Mouse (Mus musculus) embryonic facial prominence, embryonic 11.5 days (tissue): ENCODE measurements at regions not wholly inside any gene's neighbourhood (a gene's known extent, or its start where the extent isn't known, plus 50 kb on each side); places are given as distances from the start of the nearest gene placed in this dataset.

Source experiments
- ATAC-seq: fragments of 200-750 bp; cut with Nextera tagmentation; replicated peaks from 2 replicates; pipeline ENCODE4 v1.8.0; 2017; ENCODE audit warnings: low read depth; ENCODE audit not compliant: insufficient number of reproducible peaks, low FRiP score, low TSS enrichment
- DNase-seq: peaks from one replicate; pipeline ENCODE4 v3.0.0-alpha.2; 2015; ENCODE audit warnings: low spot score
- H3K27ac ChIP-seq: fragments of 300-500 bp; sonication (generic); replicated peaks from 2 replicates; pipeline ENCODE4 v1.5.1; 2014; ENCODE audit warnings: mild to moderate bottlenecking, low read depth, low read length, control low read depth
- H3K27me3 ChIP-seq: fragments of 300-500 bp; sonication (generic); 2 replicates; pipeline ENCODE4 v1.6.1; 2014; ENCODE audit warnings: mild to moderate bottlenecking, low read length, moderate library complexity, mixed read lengths; ENCODE audit not compliant: control insufficient read depth, insufficient read depth
- H3K36me3 ChIP-seq: fragments of 300-500 bp; sonication (generic); replicated peaks from 2 replicates; pipeline ENCODE4 v1.6.1; 2014; ENCODE audit warnings: low read depth, mild to moderate bottlenecking, low read length, moderate library complexity, mixed read lengths; ENCODE audit not compliant: control insufficient read depth, insufficient read depth
- H3K4me1 ChIP-seq: fragments of 300-500 bp; sonication (generic); 2 replicates; pipeline ENCODE4 v1.6.1; 2014; ENCODE audit warnings: low read length, mixed read lengths; ENCODE audit not compliant: control insufficient read depth, insufficient read depth
- H3K4me2 ChIP-seq: fragments of 300-500 bp; sonication (generic); 2 replicates; pipeline ENCODE4 v1.6.1; 2014; ENCODE audit warnings: low read depth, mild to moderate bottlenecking, control low read depth, low read length, moderate library complexity
- H3K4me3 ChIP-seq: fragments of 300-500 bp; sonication (generic); 2 replicates; pipeline ENCODE4 v1.5.1; 2014; ENCODE audit warnings: low read depth, low read length, control low read depth
- H3K9ac ChIP-seq: fragments of 300-500 bp; sonication (generic); replicated peaks from 2 replicates; pipeline ENCODE4 v1.6.1; 2014; ENCODE audit warnings: mild to moderate bottlenecking, control low read depth, low read length
- H3K9me3 ChIP-seq: fragments of 300-500 bp; sonication (generic); replicated peaks from 2 replicates; pipeline ENCODE4 v1.6.1; 2016; ENCODE audit warnings: mild to moderate bottlenecking, low read length, inconsistent platforms, mixed read lengths; ENCODE audit not compliant: control insufficient read depth
- WGBS: fragments of 180-500 bp; shearing (Covaris S2); extraction: QIAGEN DNeasy Blood & Tissue Kit; methylation state at CpG from one replicate; pipeline ENCODE4 v1.1.7; 2014; 5-methylcytosine and 5-hydroxymethylcytosine counted together

- 86% methylated on average over 8 of the region's 8 CpGs for WGBS
- no peak for DNase-seq
- Histone ChIP-seq H3K4me3 (no peak overlapping the region), H3K27ac (no peak overlapping the region), H3K27me3 (no peaks in the 10 kb centered on the region), H3K9me3 (no peaks in the 10 kb centered on the region), H3K9ac (no peak overlapping the region), H3K36me3 (no peaks in the 10 kb centered on the region), H3K4me2 (no peak overlapping the region), H3K4me1 (no peaks in the 10 kb centered on the region)
- no peak for ATAC-seq
These were observed 1617.2 kb upstream of the Gulo start for GRCm38 (mm10) chr14:67626181-67626580.

GRCm38 (mm10) chr14:67623841-67624480 is 1615.0 kb upstream of the Gulo start:
- Histone ChIP-seq H3K4me1 (no peaks in the 10 kb centered on the region), H3K9me3 (no peaks in the 10 kb centered on the region), H3K9ac (no peak overlapping the region), H3K4me2 (no peak overlapping the region), H3K36me3 (no peaks in the 10 kb centered on the region), H3K27me3 (peaks cover 2% of the 10 kb centered on the region), H3K4me3 (no peak overlapping the region), H3K27ac (no peak overlapping the region)
- no peak for DNase-seq
- ATAC-seq, result no peak
- 76% methylated on average over 4 of the region's 4 CpGs for WGBS

GRCm38 (mm10) chr14:67622911-67623310 is 1613.9 kb upstream of the Gulo start:
- whole genome bisulfite sequencing, result 82% methylated on average over 6 of the region's 6 CpGs
- H3K4me2 ChIP-seq, result no peak overlapping the region
- H3K36me3 ChIP-seq, result no peaks in the 10 kb centered on the region
- no peaks in the 10 kb centered on the region for H3K9me3 ChIP-seq
- peaks cover 2% of the 10 kb centered on the region for H3K27me3 ChIP-seq
- no peak overlapping the region for H3K27ac ChIP-seq
- ATAC-seq, result no peak
- H3K9ac ChIP-seq, result no peak overlapping the region
- no peaks in the 10 kb centered on the region for H3K4me1 ChIP-seq
- H3K4me3 ChIP-seq, result no peak overlapping the region
- DNase-seq, result no peak

- DNase-seq, result no peak
- ATAC-seq, result no peak
- 11% methylated on average over 2 of the region's 2 CpGs for WGBS
- Histone ChIP-seq H3K4me1 (no peaks in the 10 kb centered on the region), H3K36me3 (no peaks in the 10 kb centered on the region), H3K27ac (0 out of 2 replicates have a peak overlapping the region, but pooled peaks have one; percentile 36), H3K9me3 (no peaks in the 10 kb centered on the region), H3K27me3 (peaks cover 2% of the 10 kb centered on the region), H3K4me2 (no peak overlapping the region), H3K4me3 (no peak overlapping the region), H3K9ac (no peak overlapping the region)
These were observed 1612.5 kb upstream of the Gulo start for GRCm38 (mm10) chr14:67621486-67621885.

- Histone ChIP-seq H3K9me3 (no peaks in the 10 kb centered on the region), H3K4me3 (no peak overlapping the region), H3K4me1 (no peaks in the 10 kb centered on the region), H3K27me3 (peaks cover 2% of the 10 kb centered on the region), H3K4me2 (no peak overlapping the region), H3K27ac (no peak overlapping the region), H3K36me3 (no peaks in the 10 kb centered on the region), H3K9ac (no peak overlapping the region)
- 0 out of 2 replicates have a peak, but pooled peaks have one; percentile 40 for ATAC-seq
- DNase-seq, result peak; percentile 79
- 11% methylated on average over 4 of the region's 4 CpGs for WGBS
These were observed 1612.0 kb upstream of the Gulo start for GRCm38 (mm10) chr14:67620854-67621476.

- DNase-seq (no peak), ATAC-seq (no peak)
- Histone ChIP-seq H3K4me2 (no peak overlapping the region), H3K9me3 (no peaks in the 10 kb centered on the region), H3K36me3 (no peaks in the 10 kb centered on the region), H3K4me3 (no peak overlapping the region), H3K27me3 (peaks cover 2% of the 10 kb centered on the region), H3K4me1 (no peaks in the 10 kb centered on the region), H3K27ac (no peak overlapping the region), H3K9ac (no peak overlapping the region)
- WGBS, result 70% methylated on average over 4 of the region's 4 CpGs
These were observed 1610.6 kb upstream of the Gulo start for GRCm38 (mm10) chr14:67619571-67619970.

GRCm38 (mm10) chr14:67614369-67614768 is 1605.4 kb upstream of the Gulo start:
- Histone ChIP-seq H3K27me3 (peaks cover 2% of the 10 kb centered on the region), H3K4me3 (no peak overlapping the region), H3K9me3 (no peaks in the 10 kb centered on the region), H3K4me1 (peaks cover 8% of the 10 kb centered on the region), H3K4me2 (no peak overlapping the region), H3K36me3 (no peaks in the 10 kb centered on the region), H3K9ac (no peak overlapping the region), H3K27ac (no peak overlapping the region)
- no peak for ATAC-seq
- WGBS, result 53% methylated on average over 11 of the region's 11 CpGs
- DNase-seq, result peak; percentile 71

GRCm38 (mm10) chr14:67613691-67614090 is 1604.7 kb upstream of the Gulo start:
- no peak for DNase-seq

More at GRCm38 (mm10) chr14:67613691-67614090, 1604.7 kb upstream of the Gulo start:
- Histone ChIP-seq H3K4me1 (peaks cover 8% of the 10 kb centered on the region), H3K9ac (no peak overlapping the region), H3K4me2 (peak overlapping the region; percentile 6; the same call in 1 of the 2 replicates), H3K4me3 (no peak overlapping the region), H3K27me3 (no peaks in the 10 kb centered on the region; the same call in 1 of the 2 replicates), H3K9me3 (no peaks in the 10 kb centered on the region), H3K27ac (no peak overlapping the region), H3K36me3 (no peaks in the 10 kb centered on the region)
- WGBS, result 63% methylated on average over 13 of the region's 13 CpGs
- no peak for ATAC-seq
